25 mouse cellular contexts compared by ENCODE assay signal in the genomic region with DNA sequence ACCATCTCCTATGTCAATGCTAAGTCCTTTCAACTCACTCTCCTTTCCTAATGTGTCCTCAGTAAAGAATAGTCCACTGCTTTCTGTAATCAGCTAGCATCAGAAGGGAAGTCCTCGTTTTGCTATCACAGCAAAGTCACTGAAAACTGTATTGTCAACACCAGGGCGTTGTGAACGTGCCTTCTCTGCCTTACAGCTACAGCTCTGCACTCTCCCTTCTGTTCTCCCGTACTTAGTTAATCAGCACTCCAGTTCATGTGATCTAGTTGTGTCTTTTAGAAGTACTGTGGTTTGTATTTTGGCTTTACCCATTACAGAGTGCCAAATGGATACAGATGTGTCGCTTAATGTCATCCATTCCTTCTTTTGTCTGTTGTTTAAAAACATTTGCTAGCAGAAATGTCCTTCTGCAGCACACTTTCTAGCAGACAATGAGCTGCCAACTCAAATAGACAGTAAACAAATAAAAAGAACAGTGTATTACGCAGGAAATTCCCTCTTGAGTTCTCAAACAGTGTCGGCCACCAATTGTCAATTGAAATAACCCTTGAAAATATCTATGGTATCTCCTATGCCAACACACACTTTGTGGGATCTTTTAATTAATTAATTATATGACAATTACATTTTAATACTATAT. TPM values are rescaled to one million over a fixed set of nuclear protein-coding genes. Genes with fewer than 3 reads are reported as not detected.
A peak's percentile ranks its signal among the peaks of the same experiment; 100 is the strongest.
DNase-seq lines count a peak whose midpoint lies in the region; ATAC-seq and TF ChIP-seq lines count a peak whose summit lies in the region.
"Had no signal": no experiment of that assay in that cellular context is flagged by ENCODE, and none has a peak within 500 bp of the region (broad histone marks: within the 10 kb centered on the region; RNA-seq: fewer than 3 reads in every experiment).

No protein-coding gene starts in this region.

- no peaks in the 10 kb centered on the region for H3K27me3 ChIP-seq in liver, adult 2 months (ENCODE audit: control insufficient read depth, insufficient read depth, low read length)
- H3K27me3 ChIP-seq in liver, embryonic 11.5 days (replicated peaks; ENCODE audit: control insufficient read depth, insufficient read depth, low read length) = no peaks in the 10 kb centered on the region
- no peaks in the 10 kb centered on the region for H3K27me3 ChIP-seq in liver, postnatal 0 days (ENCODE audit: insufficient read depth, low read length)
- H3K27me3 ChIP-seq in liver, embryonic 12.5 days (replicated peaks) = no peaks in the 10 kb centered on the region
- no peaks in the 10 kb centered on the region for H3K27me3 ChIP-seq in lung, embryonic 15.5 days
- H3K27me3 ChIP-seq in lung, postnatal 0 days (replicated peaks; ENCODE audit: insufficient read depth, low read length) = no peaks in the 10 kb centered on the region
- H3K27me3 ChIP-seq: embryonic facial prominence, embryonic 12.5 days; embryonic facial prominence, embryonic 15.5 days; forebrain, embryonic 12.5 days had no signal

- DNase-seq in liver, adult 2 months (ENCODE audit: extremely low read depth, low read depth, low spot score) = peak; percentile 52
- DNase-seq in liver, embryonic 11.5 days (ENCODE audit: low spot score) = no peak
- no peak for DNase-seq in liver, postnatal 0 days
- no peak for DNase-seq in lung, postnatal 36 days
- DNase-seq in lung, postnatal 0 days (ENCODE audit: low spot score) = peak; percentile 30
- DNase-seq in lung, postnatal 14 days = no peak
- DNase-seq: adrenal gland, adult 2 months; adrenal gland, postnatal 10 days; adrenal gland, postnatal 25 days; cerebellum, adult 11 months; cerebellum, adult 18-20 months; cerebellum, adult 8-10 months; cerebellum, adult 9-11 months; cerebellum, postnatal 14 days; cerebellum, postnatal 36 days; embryo, embryonic 11 days had no signal

- H3K9me3 ChIP-seq in liver, embryonic 11.5 days (ENCODE audit: control insufficient read depth, low read length) = no peaks in the 10 kb centered on the region; the same call in 1 of the 2 replicates
- H3K9me3 ChIP-seq in liver, postnatal 0 days (ENCODE audit: low read length) = no peaks in the 10 kb centered on the region
- H3K9me3 ChIP-seq in liver, embryonic 12.5 days (replicated peaks) = no peaks in the 10 kb centered on the region
- H3K9me3 ChIP-seq in lung, embryonic 15.5 days = no peaks in the 10 kb centered on the region
- H3K9me3 ChIP-seq in lung, postnatal 0 days (ENCODE audit: low read length) = no peaks in the 10 kb centered on the region
- H3K9me3 ChIP-seq: embryonic facial prominence, embryonic 12.5 days; embryonic facial prominence, embryonic 15.5 days; forebrain, embryonic 12.5 days had no signal

- 19% methylated on average over 7 of the region's 7 CpGs for WGBS in liver, adult 2 months
- 86% methylated on average over 7 of the region's 7 CpGs for WGBS in liver, embryonic 11.5 days
- WGBS in liver, postnatal 0 days (ENCODE audit: insufficient replicate concordance) = 58% methylated on average over 7 of the region's 7 CpGs
- WGBS in liver, embryonic 12.5 days (ENCODE audit: insufficient replicate concordance) = 70% methylated on average over 7 of the region's 7 CpGs
- WGBS in lung, embryonic 15.5 days = 52% methylated on average over 7 of the region's 7 CpGs
- 47% methylated on average over 7 of the region's 7 CpGs for WGBS in lung, postnatal 0 days

- H3K36me3 ChIP-seq in liver, adult 2 months (ENCODE audit: control insufficient read depth, insufficient read depth, low read length) = peaks cover 8% of the 10 kb centered on the region
- H3K36me3 ChIP-seq in liver, embryonic 11.5 days (ENCODE audit: control insufficient read depth, insufficient read depth, low read length) = peaks cover 9% of the 10 kb centered on the region; the same call in 1 of the 2 replicates
- peaks cover 5% of the 10 kb centered on the region; the same call in 1 of the 2 replicates for H3K36me3 ChIP-seq in liver, postnatal 0 days (replicated peaks; ENCODE audit: insufficient read depth, low read length)
- peaks cover 49% of the 10 kb centered on the region for H3K36me3 ChIP-seq in liver, embryonic 12.5 days
- peaks cover 20% of the 10 kb centered on the region; the same call in 1 of the 2 replicates for H3K36me3 ChIP-seq in lung, embryonic 15.5 days
- no peaks in the 10 kb centered on the region for H3K36me3 ChIP-seq in lung, postnatal 0 days (ENCODE audit: insufficient read depth, low read length)

- ATAC-seq in liver, embryonic 11.5 days (replicated peaks; ENCODE audit: low FRiP score) = no peak
- ATAC-seq in liver, postnatal 0 days = 0 out of 2 replicates have a peak, but pooled peaks have one; percentile 27
- ATAC-seq in liver, embryonic 12.5 days = no peak
- ATAC-seq in lung, embryonic 15.5 days (ENCODE audit: borderline replicate concordance, extremely low read depth, low FRiP score, low TSS enrichment) = no peak; the same call in 1 of the 2 replicates
- no peak for ATAC-seq in lung, postnatal 0 days
- ATAC-seq: forebrain, embryonic 14.5 days; forebrain, embryonic 16.5 days had no signal

- no peak overlapping the region for H3K9ac ChIP-seq in liver, adult 2 months (ENCODE audit: low read depth, low read length)
- no peak overlapping the region for H3K9ac ChIP-seq in liver, embryonic 11.5 days (ENCODE audit: low read depth, low read length)
- no peak overlapping the region for H3K9ac ChIP-seq in liver, postnatal 0 days (replicated peaks)
- no peak overlapping the region for H3K9ac ChIP-seq in liver, embryonic 12.5 days
- no peak overlapping the region for H3K9ac ChIP-seq in lung, embryonic 15.5 days
- H3K9ac ChIP-seq in lung, postnatal 0 days (replicated peaks; ENCODE audit: low read depth) = no peak overlapping the region
- H3K9ac ChIP-seq: embryonic facial prominence, embryonic 12.5 days; embryonic facial prominence, embryonic 15.5 days; forebrain, embryonic 12.5 days had no signal

- no peak for TF ChIP-seq POLR2A in liver, adult 2 months (IDR thresholded peaks at IDR 0.05; ENCODE audit: extremely low read depth, insufficient read depth, low read length)

- no peak for TF ChIP-seq CTCF in liver, adult 2 months (IDR thresholded peaks at IDR 0.05; ENCODE audit: low read depth, low read length)
- no peak for TF ChIP-seq CTCF in liver, postnatal 0 days (IDR thresholded peaks at IDR 0.05; ENCODE audit: low read depth)
- TF ChIP-seq CTCF in lung, postnatal 0 days (IDR thresholded peaks at IDR 0.05) = no peak

- H3K4me2 ChIP-seq in liver, embryonic 11.5 days = no peak overlapping the region
- H3K4me2 ChIP-seq in liver, postnatal 0 days (ENCODE audit: low read depth, low read length) = peak overlapping the region; percentile 14
- H3K4me2 ChIP-seq in liver, embryonic 12.5 days = no peak overlapping the region
- H3K4me2 ChIP-seq in lung, embryonic 15.5 days = no peak overlapping the region
- no peak overlapping the region for H3K4me2 ChIP-seq in lung, postnatal 0 days (replicated peaks; ENCODE audit: low read depth, low read length)
- H3K4me2 ChIP-seq: embryonic facial prominence, embryonic 12.5 days; embryonic facial prominence, embryonic 15.5 days; forebrain, embryonic 12.5 days had no signal

- no peak overlapping the region for H3K4me3 ChIP-seq in liver, adult 2 months (ENCODE audit: insufficient read depth, low read depth, low read length)
- H3K4me3 ChIP-seq in liver, embryonic 11.5 days (ENCODE audit: low read depth, low read length) = no peak overlapping the region
- no peak overlapping the region for H3K4me3 ChIP-seq in liver, postnatal 0 days (ENCODE audit: low read depth, low read length)
- no peak overlapping the region for H3K4me3 ChIP-seq in liver, embryonic 12.5 days
- no peak overlapping the region for H3K4me3 ChIP-seq in lung, embryonic 15.5 days
- H3K4me3 ChIP-seq in lung, postnatal 0 days (ENCODE audit: low read depth, low read length) = no peak overlapping the region
- H3K4me3 ChIP-seq: embryonic facial prominence, embryonic 12.5 days; embryonic facial prominence, embryonic 15.5 days; erythroblast, embryonic 14.5 days; forebrain, embryonic 10.5 days; forebrain, embryonic 12.5 days had no signal

- H3K79me2 ChIP-seq in liver, adult 2 months (ENCODE audit: control insufficient read depth, insufficient read depth, low read length) = no peaks in the 10 kb centered on the region

- TF ChIP-seq EP300 in liver, postnatal 0 days (IDR thresholded peaks at IDR 0.05; ENCODE audit: low read depth) = no peak
- no peak for TF ChIP-seq EP300 in lung, postnatal 0 days (IDR thresholded peaks at IDR 0.05)

- no peak overlapping the region for H3K27ac ChIP-seq in liver, adult 2 months (replicated peaks; ENCODE audit: insufficient read depth, low read depth, low read length)
- H3K27ac ChIP-seq in liver, embryonic 11.5 days (ENCODE audit: low read depth, low read length) = no peak overlapping the region
- 0 out of 2 replicates have a peak overlapping the region, but pooled peaks have one; percentile 34 for H3K27ac ChIP-seq in liver, postnatal 0 days (ENCODE audit: low read depth)
- H3K27ac ChIP-seq in liver, embryonic 12.5 days = no peak overlapping the region
- H3K27ac ChIP-seq in lung, embryonic 15.5 days = 0 out of 2 replicates have a peak overlapping the region, but pooled peaks have one; percentile 9
- H3K27ac ChIP-seq in lung, postnatal 0 days (ENCODE audit: low read length) = peak overlapping the region; percentile 26; the same call in 1 of the 2 replicates
- H3K27ac ChIP-seq: embryonic facial prominence, embryonic 12.5 days; embryonic facial prominence, embryonic 15.5 days; forebrain, embryonic 10.5 days; forebrain, embryonic 12.5 days had no signal

- H3K4me1 ChIP-seq in liver, adult 2 months (ENCODE audit: control insufficient read depth, insufficient read depth, low read length) = peaks cover 8% of the 10 kb centered on the region; the same call in 1 of the 2 replicates
- no peaks in the 10 kb centered on the region for H3K4me1 ChIP-seq in liver, embryonic 11.5 days (replicated peaks; ENCODE audit: control insufficient read depth, insufficient read depth, low read length)
- H3K4me1 ChIP-seq in liver, postnatal 0 days (ENCODE audit: insufficient read depth) = peaks cover 2% of the 10 kb centered on the region; the same call in 1 of the 2 replicates
- H3K4me1 ChIP-seq in liver, embryonic 12.5 days = no peaks in the 10 kb centered on the region
- H3K4me1 ChIP-seq in lung, embryonic 15.5 days = 0 out of 2 replicates have a peak, but pooled peaks cover 3% of the 10 kb centered on the region
- 0 out of 2 replicates have a peak, but pooled peaks cover 4% of the 10 kb centered on the region for H3K4me1 ChIP-seq in lung, postnatal 0 days (ENCODE audit: insufficient read depth, low read depth, low read length)
- H3K4me1 ChIP-seq: embryonic facial prominence, embryonic 12.5 days; embryonic facial prominence, embryonic 15.5 days; forebrain, embryonic 10.5 days; forebrain, embryonic 12.5 days had no signal

RNA-seq across cellular contexts. Expression of a gene that starts 20.8 kb away (rescaled TPM):
- 8.9 and 11.3 TPM in 2 replicates for total RNA-seq in liver, adult 2 months (2014; rRNA removed)
- 2.4 and 3.4 TPM in 2 replicates for polyA plus RNA-seq in liver, adult 2 months (2012; rRNA removed)
- polyA plus RNA-seq in liver, embryonic 11.5 days (2014; fragmentation: Nextera tagmentation; extraction: Ambion mirVana) = 95.6 and 103 TPM in 2 replicates
- 21.9 and 25.1 TPM in 2 replicates for polyA plus RNA-seq in liver, postnatal 0 days (2015; fragmentation: Nextera tagmentation; extraction: Ambion mirVana)
- polyA plus RNA-seq in liver, embryonic 12.5 days (2016; fragmentation: Nextera tagmentation; extraction: Ambion mirVana) = 65.6 and 67.5 TPM in 2 replicates
- 84.1 and 90.0 TPM in 2 replicates for polyA plus RNA-seq in lung, embryonic 15.5 days (2015; fragmentation: Nextera tagmentation; extraction: Ambion mirVana)
- 21.3 and 22.5 TPM in 2 replicates for polyA plus RNA-seq in lung, postnatal 0 days (2015; fragmentation: Nextera tagmentation; extraction: Ambion mirVana)

RNA-seq across cellular contexts. Expression of a gene that starts 20.8 kb away (rescaled TPM):
- 0.09 and 0.67 TPM in 2 replicates for total RNA-seq in liver, adult 2 months (2014; rRNA removed)
- 0.02 TPM in 1 of 2 replicates, not detected in the other for polyA plus RNA-seq in liver, adult 2 months (2012; rRNA removed)
- polyA plus RNA-seq in liver, embryonic 11.5 days (2014; fragmentation: Nextera tagmentation; extraction: Ambion mirVana) = 18.0 and 18.4 TPM in 2 replicates
- polyA plus RNA-seq in liver, postnatal 0 days (2015; fragmentation: Nextera tagmentation; extraction: Ambion mirVana) = 3.6 and 4.2 TPM in 2 replicates
- polyA plus RNA-seq in liver, embryonic 12.5 days (2016; fragmentation: Nextera tagmentation; extraction: Ambion mirVana) = 17.1 and 17.4 TPM in 2 replicates
- 16.6 and 18.1 TPM in 2 replicates for polyA plus RNA-seq in lung, embryonic 15.5 days (2015; fragmentation: Nextera tagmentation; extraction: Ambion mirVana)
- polyA plus RNA-seq in lung, postnatal 0 days (2015; fragmentation: Nextera tagmentation; extraction: Ambion mirVana) = 0.79 and 0.94 TPM in 2 replicates

RNA-seq across cellular contexts. Expression of a gene that starts 33.3 kb away (rescaled TPM):
- total RNA-seq in liver, adult 2 months (2014; rRNA removed) = 45.6 and 50.2 TPM in 2 replicates
- polyA plus RNA-seq in liver, adult 2 months (2012; rRNA removed) = 8.7 and 9.4 TPM in 2 replicates
- polyA plus RNA-seq in liver, embryonic 11.5 days (2014; fragmentation: Nextera tagmentation; extraction: Ambion mirVana) = 56.6 and 58.7 TPM in 2 replicates
- 40.1 and 42.1 TPM in 2 replicates for polyA plus RNA-seq in liver, postnatal 0 days (2015; fragmentation: Nextera tagmentation; extraction: Ambion mirVana)
- polyA plus RNA-seq in liver, embryonic 12.5 days (2016; fragmentation: Nextera tagmentation; extraction: Ambion mirVana) = 34.9 and 36.0 TPM in 2 replicates
- 60.9 and 62.0 TPM in 2 replicates for polyA plus RNA-seq in lung, embryonic 15.5 days (2015; fragmentation: Nextera tagmentation; extraction: Ambion mirVana)
- polyA plus RNA-seq in lung, postnatal 0 days (2015; fragmentation: Nextera tagmentation; extraction: Ambion mirVana) = 73.0 and 75.2 TPM in 2 replicates

Comparison
In these comparisons a context has a peak if more than half of its experiments do, and no peak if none do; other contexts are left out.
1. DNase-seq: peak in liver, adult 2 months (single experiment) and lung, postnatal 0 days (single experiment); none in liver, embryonic 11.5 days (single experiment), liver, postnatal 0 days (single experiment), lung, postnatal 36 days (single experiment) and lung, postnatal 14 days (single experiment).
2. H3K27ac ChIP-seq: peak in liver, postnatal 0 days (single experiment), lung, embryonic 15.5 days (single experiment) and lung, postnatal 0 days (single experiment); none in liver, adult 2 months (single experiment), liver, embryonic 11.5 days (single experiment) and liver, embryonic 12.5 days (single experiment).